Mouse (Mus musculus) cerebellum, adult 9-10 months (tissue): ENCODE results near the gene Gm21958.
A peak's percentile ranks its signal among the peaks of the same experiment; 100 is the strongest.
"Not testable (repeated sequence)": the region's sequence is repeated elsewhere in the genome, so short reads cannot be mapped to it uniquely, and the experiment has no call there.

Experiments used
- DNase-seq: peaks from one replicate; pipeline ENCODE4 v3.0.0; 2022

The Gm21958 gene

DNA sequence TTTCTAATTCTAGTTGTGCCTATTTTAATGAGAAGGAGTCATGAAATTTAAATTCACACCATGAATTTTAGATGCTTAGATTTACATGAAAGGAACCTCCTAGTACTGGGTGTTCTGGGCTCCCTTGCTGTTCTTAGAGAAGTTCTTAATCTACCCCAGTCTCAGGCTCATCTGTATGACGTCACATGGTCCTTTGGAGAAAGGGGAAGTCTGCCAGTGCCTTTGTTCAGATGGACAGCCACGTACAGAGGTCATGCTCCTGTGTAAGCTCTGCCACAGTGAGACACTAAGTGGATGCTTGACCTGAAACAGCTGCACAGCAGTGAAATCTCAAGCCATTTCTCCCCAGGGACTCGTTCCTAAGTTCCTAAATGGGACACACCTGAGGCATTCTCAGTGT lies 4.8 kb upstream of the Gm21958 start:
- DNase-seq = no peak

DNA sequence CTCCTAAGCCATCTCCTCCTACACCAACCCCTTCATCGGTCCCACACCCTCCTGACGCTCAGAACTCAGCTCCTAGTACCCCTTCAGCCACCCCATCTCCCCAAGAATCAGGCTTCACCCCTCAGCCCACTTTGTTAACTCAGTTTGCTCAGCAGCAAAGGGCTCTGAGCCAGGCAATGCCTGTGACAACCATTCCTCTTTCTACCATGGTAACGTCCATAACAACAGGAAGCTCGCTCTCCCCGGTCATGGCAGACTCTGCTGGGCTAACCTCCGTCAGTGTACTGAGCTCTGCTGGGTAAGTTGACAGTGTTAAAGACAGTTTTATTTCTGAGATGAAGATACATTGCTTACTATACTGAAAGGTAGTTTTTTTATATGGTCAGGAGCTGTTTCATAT lies 3.2 kb upstream of the Gm21958 start:
- DNase-seq = no peak

DNA sequence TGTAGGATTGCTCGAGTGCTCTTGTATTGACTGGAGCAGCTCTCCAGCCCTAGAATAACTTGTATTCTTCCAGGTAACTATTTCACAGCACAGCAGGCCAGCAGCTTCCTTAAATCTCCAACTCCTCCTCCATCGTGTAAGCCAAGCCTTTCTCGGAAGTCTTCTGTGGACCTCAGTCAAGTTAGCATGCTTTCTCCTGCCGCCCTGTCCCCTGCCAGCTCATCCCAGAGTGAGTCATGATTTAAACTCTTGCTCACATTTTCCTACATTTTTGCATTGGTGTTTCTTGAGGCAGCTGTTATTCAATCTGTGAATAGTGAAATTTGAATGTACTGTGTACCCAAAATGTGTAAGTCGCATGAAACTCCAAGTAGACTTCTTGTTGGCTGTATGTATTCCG lies 1.3 kb upstream of the Gm21958 start:
- DNase-seq = no peak

DNA sequence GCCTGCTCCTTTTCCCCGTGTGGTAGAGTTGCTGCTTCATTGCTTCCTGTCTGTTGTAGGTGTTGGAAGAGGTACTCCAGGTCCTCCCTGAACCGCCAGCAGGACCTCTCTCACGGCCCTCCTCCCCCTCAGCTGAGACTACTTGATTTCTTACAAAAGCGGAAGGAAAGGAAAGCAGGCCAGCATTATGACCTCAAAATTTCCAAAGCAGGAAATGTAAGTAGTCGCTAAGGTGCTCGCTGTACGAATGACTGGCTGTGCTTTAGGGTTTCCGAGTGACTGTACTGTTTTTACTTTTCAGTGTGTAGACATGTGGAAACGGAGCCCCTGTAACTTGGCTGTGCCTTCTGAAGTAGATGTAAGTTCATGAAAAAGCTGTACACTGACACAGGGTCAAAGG lies 5.2 kb downstream of the Gm21958 start:
- DNase-seq = no peak

DNA sequence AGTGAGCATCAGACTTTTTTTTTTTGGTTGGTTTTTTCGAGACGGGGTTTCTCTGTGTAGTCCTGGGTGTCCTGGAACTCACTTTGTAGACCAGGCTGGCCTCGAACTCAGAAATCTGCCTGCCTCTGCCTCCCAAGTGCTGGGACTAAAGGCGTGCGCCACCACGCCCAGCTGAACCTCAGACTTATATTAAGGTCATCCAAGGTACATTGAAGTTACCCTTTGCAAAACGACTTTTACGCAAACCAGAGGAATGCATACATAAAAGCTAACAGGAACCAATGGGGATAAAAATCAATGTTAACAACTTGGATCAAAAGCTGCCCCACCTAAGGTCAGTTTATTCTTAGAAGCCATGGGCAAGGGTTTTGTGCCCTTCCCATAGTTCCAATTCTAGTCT lies 10.0 kb downstream of the Gm21958 start:
- not testable (repeated sequence) for DNase-seq

DNA sequence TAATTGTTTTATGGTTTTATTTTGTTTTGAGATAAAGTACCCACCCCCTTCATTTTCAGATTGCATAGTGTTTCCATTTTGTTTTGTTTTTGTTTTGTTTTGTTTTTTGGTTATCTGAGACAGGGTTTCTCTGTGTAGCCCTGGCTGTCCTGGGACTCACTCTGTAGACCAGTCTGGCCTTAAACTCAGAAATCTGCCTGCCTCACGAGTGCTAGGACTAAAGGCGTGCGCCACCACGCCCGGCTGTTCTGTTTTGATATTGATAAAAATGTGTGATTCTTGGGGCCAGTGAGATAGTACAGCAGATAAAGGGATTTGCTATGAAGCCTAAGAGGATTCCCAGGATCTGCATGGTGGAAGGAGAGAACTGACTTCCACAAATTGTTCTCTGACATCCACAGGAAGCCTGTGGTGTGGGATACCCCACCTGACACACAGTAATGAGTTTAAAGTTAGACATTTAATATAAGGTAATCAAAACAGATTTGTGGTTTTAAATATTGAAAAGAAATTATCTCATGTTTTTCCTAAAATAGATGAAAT lies 14.3 kb downstream of the Gm21958 start:
- DNase-seq = no peak

DNA sequence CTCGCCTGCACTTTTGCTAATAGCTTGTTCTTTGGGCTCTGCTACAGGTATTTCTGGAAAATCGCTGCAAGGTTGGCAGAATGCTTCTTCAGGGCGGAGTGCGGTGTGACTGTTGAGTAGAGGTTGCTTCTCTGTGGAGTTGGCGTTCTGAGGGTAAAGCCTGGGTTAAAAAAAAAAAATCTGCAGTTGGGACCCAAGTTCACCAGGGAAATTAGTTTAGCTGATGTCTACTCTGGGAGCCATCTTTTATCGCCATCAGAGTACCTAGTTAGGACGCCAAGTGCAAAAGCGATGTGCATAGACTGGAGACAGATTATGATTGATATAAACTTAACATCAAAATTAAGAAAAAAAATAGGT lies 21.1 kb downstream of the Gm21958 start:
- DNase-seq = no peak

DNA sequence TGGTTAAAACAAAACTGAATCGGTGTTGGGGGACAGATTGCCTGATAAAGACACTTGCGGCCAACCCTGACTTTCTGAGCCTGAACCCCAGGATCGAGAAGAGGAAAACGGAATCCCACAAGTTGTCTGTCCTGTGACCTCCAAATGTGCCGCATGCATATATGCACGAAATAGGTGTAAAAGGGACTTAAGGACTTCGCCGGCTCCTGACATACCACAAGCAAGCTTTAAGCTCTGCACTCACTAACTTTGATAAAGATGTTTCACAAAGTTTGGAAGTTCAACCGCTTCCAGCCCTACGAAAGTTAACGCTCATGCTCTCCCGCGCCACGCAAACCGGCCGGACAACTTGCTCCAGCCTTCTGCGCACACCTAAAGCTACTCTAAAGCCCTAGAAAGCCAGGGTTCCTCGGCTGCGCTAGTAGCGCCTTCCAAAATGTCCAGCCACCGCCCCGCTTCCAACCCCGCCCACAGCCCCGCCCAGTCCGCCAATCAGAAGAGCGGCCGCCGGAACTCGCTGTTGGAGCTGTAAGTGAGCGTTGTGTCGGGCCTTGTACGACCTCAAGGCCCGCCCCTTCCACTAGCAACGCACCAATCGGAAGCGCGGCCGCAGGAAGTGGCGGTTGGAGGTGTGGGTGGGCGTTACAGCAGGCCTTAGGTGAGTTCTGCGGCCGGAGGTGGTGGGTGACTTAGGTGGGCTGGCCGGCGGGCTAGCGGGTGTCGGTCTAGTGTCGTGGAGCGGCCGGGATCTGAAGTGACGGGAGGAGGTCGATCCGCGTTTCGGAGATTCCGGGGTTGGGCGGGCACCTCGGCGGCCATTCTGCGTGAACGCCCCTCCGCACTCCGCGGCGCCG lies 21.7 kb downstream of the Gm21958 start, which contains the start of gene Supt20:
Gene Supt20 (plus strand): TSS at position 606 of the 854 bp plus-strand sequence.
- DNase-seq = peak; percentile 93

DNA sequence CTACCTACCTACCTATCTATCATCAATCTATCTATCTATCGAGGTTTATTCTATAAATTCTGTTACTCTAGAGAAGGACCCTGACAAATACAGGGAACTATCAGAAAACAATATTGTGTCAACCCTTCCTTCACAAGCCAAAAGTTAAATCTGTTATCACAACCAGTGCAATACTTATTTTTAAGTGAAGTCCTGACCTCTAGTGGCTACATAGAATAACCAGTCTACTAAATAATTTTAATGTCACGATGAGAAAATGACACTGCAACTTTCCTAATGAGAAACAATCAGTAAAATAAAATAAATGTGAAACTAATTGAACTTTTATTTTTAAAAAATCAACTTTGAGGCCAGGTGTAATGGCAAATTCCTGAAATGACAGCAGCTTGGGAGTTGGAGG lies 25.1 kb downstream of the Gm21958 start:
- no peak for DNase-seq

DNA sequence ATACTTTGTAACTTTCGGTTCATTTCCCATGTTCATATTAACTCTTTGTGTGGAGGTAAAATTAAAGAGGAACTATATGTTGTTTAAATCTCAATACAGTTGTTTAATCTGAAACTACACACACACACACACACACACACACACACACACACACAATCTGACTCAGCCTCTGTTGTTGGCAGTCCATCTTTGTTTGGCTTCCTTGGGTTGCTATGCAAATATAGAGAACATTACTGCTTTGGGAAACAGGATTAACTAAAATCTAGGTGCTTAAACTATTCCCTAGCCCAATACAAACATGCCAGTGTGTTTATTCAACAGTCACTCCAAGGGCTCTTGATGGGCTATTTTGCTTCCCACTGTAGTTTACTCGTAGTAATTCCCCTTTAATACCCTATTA lies 26.9 kb downstream of the Gm21958 start:
- DNase-seq = no peak

DNA sequence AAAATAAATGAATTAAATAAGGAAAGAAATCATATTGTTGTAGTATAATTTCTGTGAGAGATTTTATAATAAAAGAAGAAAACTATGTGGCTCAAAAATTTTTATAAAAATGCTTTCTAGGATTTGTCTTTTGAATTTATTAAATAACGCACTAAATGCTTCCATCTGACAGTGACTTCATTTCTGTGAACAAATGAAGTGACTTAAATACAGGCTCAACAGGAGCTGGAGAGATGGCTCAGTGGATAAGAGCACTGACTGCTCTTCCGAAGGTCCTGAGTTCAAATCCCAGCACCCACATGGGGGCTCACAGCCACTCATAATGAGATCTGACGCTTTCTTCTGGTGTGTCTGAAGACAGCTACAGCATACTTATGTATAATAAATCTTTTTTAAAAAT lies 29.0 kb downstream of the Gm21958 start:
- DNase-seq = no peak

DNA sequence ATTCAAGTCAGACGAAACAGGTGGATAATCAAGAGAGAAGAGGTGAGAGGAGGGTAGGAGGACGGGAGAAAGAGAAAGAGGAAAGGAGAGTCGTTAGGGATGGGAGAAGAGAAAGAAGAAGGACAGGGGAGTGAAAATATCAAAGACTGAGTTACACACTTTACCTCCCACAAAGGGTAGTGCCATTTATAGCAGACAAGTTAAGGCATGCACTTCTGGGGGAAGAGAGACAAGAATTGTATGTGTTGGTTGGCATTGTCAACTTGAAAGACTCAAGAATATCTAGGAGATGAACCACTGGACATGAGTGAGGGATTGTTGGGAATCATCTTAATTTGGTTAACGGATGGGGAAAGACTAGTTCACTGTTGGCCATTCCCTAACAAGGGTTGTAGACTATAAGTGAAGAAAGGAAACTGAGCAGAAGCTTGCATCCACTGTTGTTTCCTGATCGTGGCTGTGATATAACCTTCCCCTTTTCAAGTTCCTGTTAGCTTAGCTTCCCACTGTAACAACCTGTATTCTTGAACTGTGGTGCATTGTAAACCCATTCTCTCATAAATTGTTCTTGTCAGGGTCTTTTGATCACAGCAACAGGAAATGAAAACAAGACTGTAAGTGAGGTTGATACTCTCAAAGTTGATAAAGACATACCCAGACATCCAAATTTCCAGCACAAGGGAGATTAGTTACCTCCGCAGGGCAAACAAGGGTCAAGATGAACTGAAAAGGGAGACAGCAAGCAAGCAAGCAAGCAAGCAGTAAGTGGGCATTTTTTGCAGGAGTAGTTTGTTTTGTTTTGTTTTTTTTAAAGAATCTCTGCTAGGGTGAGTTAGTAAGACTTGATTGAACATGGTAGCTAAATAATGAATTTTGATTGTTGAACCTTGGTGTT lies 32.6 kb downstream of the Gm21958 start:
- DNase-seq = no peak

DNA sequence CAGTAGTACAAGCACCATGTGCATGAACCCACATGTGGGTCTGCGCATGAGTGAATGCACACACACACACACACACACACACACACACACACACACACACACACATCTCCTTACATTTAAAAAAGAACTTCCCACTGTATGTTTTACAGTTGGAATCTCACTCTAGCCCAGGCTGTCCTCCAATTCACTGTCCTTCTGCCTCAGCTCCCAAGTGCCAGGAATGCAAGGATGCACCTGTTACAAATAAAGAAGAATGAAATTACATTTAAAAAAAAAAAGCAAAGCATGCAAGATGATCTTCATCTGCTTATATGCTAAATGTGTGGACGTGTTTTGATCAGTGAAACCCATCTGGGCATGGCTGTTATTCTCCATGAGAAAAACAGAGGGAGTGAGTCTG lies 37.3 kb downstream of the Gm21958 start:
- DNase-seq = no peak

DNA sequence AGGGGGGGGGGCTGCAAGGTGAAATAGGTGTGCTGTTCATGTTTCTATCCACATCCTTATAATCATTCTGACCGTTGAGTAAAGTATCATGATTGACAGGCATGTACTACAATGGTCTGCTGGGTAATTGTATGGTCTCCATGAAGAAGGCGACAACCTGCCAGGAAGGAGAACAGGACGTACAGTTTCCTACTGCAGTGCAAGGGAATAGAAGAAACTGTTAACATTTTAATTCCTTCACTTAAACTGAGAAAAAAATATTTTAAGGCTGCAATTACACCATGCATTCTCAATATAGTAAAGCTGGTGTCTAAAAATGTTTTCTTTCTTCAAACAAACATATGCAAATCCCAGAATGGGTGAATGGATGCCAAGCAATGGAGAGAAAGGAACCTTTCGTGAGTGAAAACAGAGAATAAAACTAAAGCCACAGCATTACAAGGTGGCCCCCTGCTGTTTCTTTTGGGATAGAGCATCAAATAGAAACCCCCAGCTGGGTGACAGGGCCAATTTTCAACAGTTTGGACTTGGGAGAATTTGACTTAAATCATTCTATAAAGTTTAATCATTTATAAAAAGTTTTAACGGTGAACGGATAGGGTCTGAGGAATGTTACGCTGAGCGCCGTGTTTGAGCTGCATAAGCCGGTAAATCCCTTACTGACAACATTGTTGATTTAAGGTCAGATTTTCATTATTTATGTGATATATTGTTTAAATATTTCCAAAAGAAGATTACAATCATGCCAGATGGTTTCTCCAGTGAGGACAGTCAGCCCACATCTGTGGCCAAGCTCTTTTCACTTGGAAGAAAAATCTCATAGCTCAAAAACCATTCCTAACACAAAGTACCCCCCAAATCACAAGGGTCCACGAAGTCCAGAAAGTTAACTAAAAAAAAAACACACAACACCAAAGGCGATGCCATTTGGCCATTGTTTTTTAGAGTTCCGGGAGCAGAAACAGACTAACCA lies 41.3 kb downstream of the Gm21958 start:
- no peak for DNase-seq

DNA sequence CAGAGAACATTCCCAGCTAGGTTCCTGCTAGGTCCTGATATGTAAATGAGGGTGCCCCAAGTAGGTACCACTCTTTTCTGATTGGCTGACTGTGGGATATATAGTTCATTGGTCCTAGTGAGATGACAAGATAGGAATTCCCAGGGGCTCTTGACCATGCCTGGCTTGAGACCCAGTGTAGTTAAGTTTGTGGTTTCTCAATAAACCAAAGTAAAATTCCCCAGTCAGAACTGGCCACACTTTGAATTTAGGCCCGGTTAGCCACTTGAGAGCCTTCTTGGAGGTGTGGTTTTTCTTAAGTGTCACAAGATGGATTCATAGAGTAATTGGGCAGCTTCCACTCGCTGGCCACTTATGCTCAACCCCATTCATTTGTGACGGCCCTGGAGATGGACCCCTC lies 42.0 kb downstream of the Gm21958 start:
- DNase-seq = no peak

DNA sequence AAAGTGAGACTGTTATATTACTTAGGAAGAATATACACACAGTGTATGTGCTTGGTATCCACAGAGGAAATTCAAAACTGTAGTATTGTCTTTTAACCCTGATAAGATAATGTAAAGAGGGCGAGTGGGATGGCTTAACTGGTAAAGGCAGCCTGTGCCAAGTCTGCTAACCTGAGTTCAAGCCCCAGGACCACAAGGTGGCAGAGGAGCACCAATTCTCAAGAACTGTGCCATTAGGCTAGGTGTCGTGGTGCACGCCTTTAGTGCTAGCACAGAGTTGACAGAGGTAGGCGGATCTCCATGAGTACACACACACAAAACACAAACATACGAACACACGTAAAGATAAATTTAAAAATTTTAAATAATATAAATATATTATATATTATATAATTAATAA lies 44.6 kb downstream of the Gm21958 start:
- no peak for DNase-seq

DNA sequence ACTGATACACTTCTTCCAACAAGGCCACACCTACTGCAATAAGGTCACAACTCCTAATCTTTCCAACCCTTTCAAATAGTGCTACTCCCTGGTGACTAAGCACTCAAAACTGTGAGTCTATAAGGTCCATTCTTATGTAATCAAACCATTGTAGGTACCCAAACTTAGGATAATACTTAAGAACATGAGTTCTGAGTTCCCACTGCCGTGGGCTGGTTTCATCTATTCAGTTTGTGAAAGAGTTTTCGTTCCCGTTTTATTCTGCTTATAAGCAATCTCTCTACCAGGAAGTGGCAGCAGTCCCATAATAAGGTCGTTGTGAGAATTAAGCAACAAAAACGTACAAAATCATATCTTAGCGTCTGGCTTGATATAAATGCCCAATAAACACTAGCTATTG lies 45.4 kb downstream of the Gm21958 start:
- DNase-seq = no peak

DNA sequence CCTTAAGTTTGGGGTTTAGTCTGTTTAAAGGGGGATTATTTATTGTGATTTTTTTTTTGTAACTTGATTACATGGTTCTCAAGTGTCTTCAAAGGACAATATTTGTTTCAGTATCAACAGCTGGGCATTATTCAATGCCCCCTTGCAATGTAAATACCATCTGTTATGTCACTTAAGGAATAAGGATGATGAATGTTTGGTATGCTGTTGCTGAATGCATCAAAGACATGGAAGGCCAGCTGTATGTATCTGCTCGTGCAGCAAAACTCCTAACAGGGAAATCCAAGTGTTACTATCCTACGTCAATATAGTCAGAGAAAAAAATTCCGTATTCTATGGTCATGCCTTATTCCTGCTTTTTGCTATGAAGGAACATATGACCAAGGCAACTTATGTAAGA lies 46.0 kb downstream of the Gm21958 start:
- DNase-seq = no peak
